Mouse (Mus musculus): ENCODE measurements around the gene Msrb3.
A peak's percentile ranks its signal among the peaks of the same experiment; 100 is the strongest.

GRCm38 (mm10) chr10:120929536-120929935 is 30.6 kb upstream of the Msrb3 start:
- TF ChIP-seq CTCF (IDR thresholded peaks at IDR 0.05; ENCODE audit: low read depth) (peak; percentile 23; the same call in 1 of the 2 replicates), EP300 (IDR thresholded peaks at IDR 0.05; ENCODE audit: low read depth) (no peak)
